Mouse (Mus musculus): ENCODE results near the gene Mycbp.
"Not testable (repeated sequence)": the region's sequence is repeated elsewhere in the genome, so short reads cannot be mapped to it uniquely, and the experiment has no call there.

GRCm38 (mm10) chr4:123940878-123941277, 36.2 kb downstream of the Mycbp start:
- TF ChIP-seq CTCF (IDR thresholded peaks at IDR 0.05; ENCODE audit: insufficient read depth, low read length); POLR2A (IDR thresholded peaks at IDR 0.05; ENCODE audit: borderline replicate concordance, extremely low read depth, low read depth, low read length): not testable (repeated sequence)

Measured in lung, adult 2 months (tissue).